Mouse (Mus musculus): ENCODE results near the gene Ube2e1. TPM values are rescaled to one million over a fixed set of nuclear protein-coding genes. Genes with fewer than 3 reads are reported as not detected.

Gene Ube2e1
- polyA plus RNA-seq, 1 experiment from 2014 or later, result 130 TPM

GRCm38 (mm10) chr14:18304165-18304564 is 27.5 kb downstream of the Ube2e1 start:
- Histone ChIP-seq H3K4me1 (no peaks in the 10 kb centered on the region), H3K27ac (no peak overlapping the region)
- WGBS, result 83% methylated on average over 5 of the region's 5 CpGs

DNA sequence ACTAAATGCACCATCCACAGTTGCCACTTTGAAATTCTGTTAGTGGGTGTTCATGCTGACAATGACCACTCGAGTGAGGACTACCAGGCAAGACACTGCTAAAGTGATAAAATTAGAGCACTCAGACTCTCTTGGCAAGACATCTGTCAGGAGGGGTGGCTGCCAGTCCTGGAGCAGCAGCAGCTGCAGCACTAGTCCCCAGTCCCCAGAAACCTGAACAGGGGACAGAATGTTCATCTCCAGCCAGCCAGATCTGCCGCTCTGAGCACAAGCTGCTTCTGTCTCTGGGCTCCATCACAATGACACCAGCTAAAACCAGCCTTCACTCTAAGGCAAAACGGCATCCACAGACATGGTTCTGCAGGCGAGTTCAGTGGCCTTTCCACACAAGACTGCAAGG is 28.4 kb downstream of the Ube2e1 start:
- Histone ChIP-seq H3K9me3 (no peaks in the 10 kb centered on the region), H3K36me3 (no peaks in the 10 kb centered on the region), H3K27ac (no peak overlapping the region), H3K4me3 (replicated peaks) (no peak overlapping the region), H3K4me2 (no peak overlapping the region), H3K27me3 (replicated peaks) (no peaks in the 10 kb centered on the region), H3K9ac (no peak overlapping the region), H3K4me1 (no peaks in the 10 kb centered on the region)
- WGBS, result 61% methylated on average over 4 of the region's 4 CpGs
- ATAC-seq (ENCODE audit: insufficient read depth, low FRiP score, low read depth), result no peak

More at GRCm38 (mm10) chr14:18304165-18304564, 27.5 kb downstream of the Ube2e1 start:
- Histone ChIP-seq H3K4me3 (replicated peaks) (no peak overlapping the region), H3K9ac (no peak overlapping the region), H3K9me3 (no peaks in the 10 kb centered on the region), H3K36me3 (no peaks in the 10 kb centered on the region), H3K4me2 (no peak overlapping the region), H3K27me3 (replicated peaks) (no peaks in the 10 kb centered on the region)
- no peak for ATAC-seq (ENCODE audit: insufficient read depth, low FRiP score, low read depth)

- Histone ChIP-seq H3K4me2 (no peak overlapping the region), H3K9me3 (no peaks in the 10 kb centered on the region), H3K9ac (no peak overlapping the region), H3K27me3 (replicated peaks) (no peaks in the 10 kb centered on the region), H3K4me1 (no peaks in the 10 kb centered on the region), H3K36me3 (no peaks in the 10 kb centered on the region), H3K27ac (no peak overlapping the region), H3K4me3 (replicated peaks) (no peak overlapping the region)
- WGBS, result 65% methylated on average over 3 of the region's 3 CpGs
- no peak for ATAC-seq (ENCODE audit: insufficient read depth, low FRiP score, low read depth)
Measured at GRCm38 (mm10) chr14:18302750-18303149, 28.9 kb downstream of the Ube2e1 start.

DNA sequence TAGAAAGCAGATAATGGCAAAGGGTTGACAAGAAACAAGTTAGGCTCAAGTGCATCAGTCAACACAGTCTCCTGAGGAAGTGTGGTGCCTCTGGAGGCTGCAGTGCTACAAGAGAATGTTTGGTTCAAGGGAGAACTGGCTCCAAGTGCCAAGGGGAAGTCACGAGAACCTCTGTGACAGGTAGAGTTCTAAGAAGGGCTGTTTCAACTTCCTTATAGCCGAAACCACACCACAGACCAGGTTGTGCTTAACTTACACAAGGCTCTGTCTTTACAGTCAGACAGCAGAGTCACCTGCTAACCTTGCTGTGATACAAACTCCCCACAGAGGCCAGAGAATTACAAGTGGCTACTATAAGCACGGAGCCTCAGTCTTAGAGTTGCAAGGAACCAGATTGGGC is 30.1 kb downstream of the Ube2e1 start:
- WGBS, result 65% methylated on average over 3 of the region's 3 CpGs
- Histone ChIP-seq H3K9ac (no peak overlapping the region), H3K4me3 (replicated peaks) (no peak overlapping the region), H3K36me3 (no peaks in the 10 kb centered on the region), H3K9me3 (no peaks in the 10 kb centered on the region), H3K4me2 (no peak overlapping the region), H3K27ac (no peak overlapping the region), H3K27me3 (replicated peaks) (no peaks in the 10 kb centered on the region), H3K4me1 (no peaks in the 10 kb centered on the region)
- ATAC-seq (ENCODE audit: insufficient read depth, low FRiP score, low read depth), result no peak

- Histone ChIP-seq H3K36me3 (no peaks in the 10 kb centered on the region), H3K9me3 (no peaks in the 10 kb centered on the region), H3K4me1 (no peaks in the 10 kb centered on the region), H3K4me2 (no peak overlapping the region), H3K27ac (no peak overlapping the region), H3K9ac (no peak overlapping the region), H3K4me3 (replicated peaks) (no peak overlapping the region), H3K27me3 (replicated peaks) (no peaks in the 10 kb centered on the region)
- ATAC-seq (ENCODE audit: insufficient read depth, low FRiP score, low read depth), result no peak
- 91% methylated on average over 2 of the region's 2 CpGs for WGBS
Measured at GRCm38 (mm10) chr14:18300676-18301075, 31.0 kb downstream of the Ube2e1 start.

DNA sequence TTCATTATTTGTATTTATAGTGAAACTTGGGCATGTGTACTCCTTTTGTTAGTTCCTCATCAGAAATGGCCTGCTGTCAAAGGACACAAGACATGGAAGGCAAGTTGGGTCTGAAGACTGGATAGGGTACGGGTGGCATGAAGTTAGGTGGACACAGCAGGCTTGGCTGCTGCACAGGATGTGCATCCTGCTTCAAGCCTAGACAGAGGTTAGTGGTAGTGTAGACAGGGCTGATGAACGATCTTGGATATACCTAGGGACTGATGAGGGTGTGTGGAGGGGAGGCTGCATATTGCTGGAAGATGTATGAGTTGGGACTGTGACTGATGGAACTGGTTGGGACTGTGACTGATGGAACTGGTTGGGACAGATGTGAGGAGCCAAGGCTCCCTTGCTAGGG is 32.8 kb downstream of the Ube2e1 start:
- no peak overlapping the region for H3K4me3 ChIP-seq (replicated peaks)
- H3K27ac ChIP-seq, result no peak overlapping the region
- no peak overlapping the region for H3K9ac ChIP-seq
- no peaks in the 10 kb centered on the region for H3K4me1 ChIP-seq
- no peaks in the 10 kb centered on the region for H3K36me3 ChIP-seq
- no peaks in the 10 kb centered on the region for H3K9me3 ChIP-seq
- H3K4me2 ChIP-seq, result no peak overlapping the region
- no peak for ATAC-seq (ENCODE audit: insufficient read depth, low FRiP score, low read depth)
- 89% methylated on average over 2 of the region's 2 CpGs for WGBS
- no peaks in the 10 kb centered on the region for H3K27me3 ChIP-seq (replicated peaks)

DNA sequence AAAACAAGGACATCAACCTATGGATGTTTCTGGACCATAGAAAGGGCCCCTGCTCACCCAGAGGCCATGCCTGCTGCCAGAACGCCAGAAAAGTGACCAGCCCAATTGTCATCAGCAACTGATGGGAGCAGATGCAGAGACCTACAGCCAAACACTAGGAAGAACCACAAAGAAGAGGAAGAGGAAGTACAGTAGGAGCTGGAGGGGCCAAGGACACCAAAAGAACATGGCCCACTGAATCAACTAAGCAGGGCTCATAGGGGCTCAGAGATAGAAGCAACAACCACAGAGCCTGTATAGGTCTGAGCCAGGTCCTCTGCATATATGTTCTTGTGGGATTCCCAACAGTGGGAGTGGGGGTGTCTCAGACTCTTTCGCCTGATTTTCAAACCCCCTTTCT is 34.2 kb downstream of the Ube2e1 start:
- no peak overlapping the region for H3K4me3 ChIP-seq (replicated peaks)
- no peak overlapping the region for H3K4me2 ChIP-seq
- no peak for ATAC-seq (ENCODE audit: insufficient read depth, low FRiP score, low read depth)
- H3K36me3 ChIP-seq, result no peaks in the 10 kb centered on the region
- no peak overlapping the region for H3K27ac ChIP-seq
- no peak overlapping the region for H3K9ac ChIP-seq
- H3K4me1 ChIP-seq, result no peaks in the 10 kb centered on the region
- H3K27me3 ChIP-seq (replicated peaks), result no peaks in the 10 kb centered on the region
- H3K9me3 ChIP-seq, result no peaks in the 10 kb centered on the region
- WGBS, result 86% methylated on average over 2 of the region's 2 CpGs

DNA sequence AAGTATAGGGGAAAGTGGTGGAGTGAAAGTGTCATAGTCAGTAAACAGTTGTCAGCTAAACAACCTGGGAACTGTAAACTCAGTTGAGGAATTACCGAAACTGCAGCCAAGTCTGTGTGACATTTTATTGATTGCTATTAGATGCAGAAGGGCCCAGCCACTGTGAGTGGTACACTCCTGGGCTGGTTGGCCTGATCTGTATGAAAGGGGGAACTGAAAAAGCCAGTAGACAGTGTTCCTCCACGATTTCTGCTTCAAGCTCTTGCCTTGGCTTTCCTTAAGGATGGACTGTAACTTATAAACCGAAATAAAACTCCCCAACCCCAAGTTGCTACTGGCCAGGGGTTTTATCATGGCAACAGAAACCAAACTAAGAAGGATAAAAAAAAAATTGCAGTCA is 39.1 kb downstream of the Ube2e1 start:
- Histone ChIP-seq H3K4me3 (replicated peaks) (no peak overlapping the region), H3K9ac (no peak overlapping the region), H3K27me3 (replicated peaks) (no peaks in the 10 kb centered on the region), H3K36me3 (no peaks in the 10 kb centered on the region), H3K4me1 (no peaks in the 10 kb centered on the region), H3K27ac (no peak overlapping the region), H3K9me3 (no peaks in the 10 kb centered on the region), H3K4me2 (no peak overlapping the region)
- WGBS, result 74% methylated on average over 3 of the region's 3 CpGs
- ATAC-seq (ENCODE audit: insufficient read depth, low FRiP score, low read depth), result no peak

DNA sequence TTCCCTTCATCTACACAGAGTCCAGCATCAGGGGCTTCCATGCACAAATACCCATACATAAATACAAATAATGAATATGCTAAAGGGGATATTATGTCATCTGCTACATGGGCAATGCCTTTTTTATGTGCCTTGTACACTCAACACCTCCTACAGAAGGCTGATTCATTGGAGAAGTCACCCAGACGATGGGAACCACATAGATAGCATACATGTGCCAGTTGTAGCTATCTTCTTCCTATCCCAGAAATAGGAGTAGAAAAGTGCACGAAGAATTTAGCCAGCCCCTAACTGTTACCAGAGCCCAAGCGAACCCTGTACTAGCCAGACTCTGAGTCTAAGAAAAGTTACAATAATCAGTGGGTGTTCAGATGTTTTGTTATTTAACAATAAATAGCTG is 39.5 kb downstream of the Ube2e1 start:
- no peak for ATAC-seq (ENCODE audit: insufficient read depth, low FRiP score, low read depth)
- no peak overlapping the region for H3K27ac ChIP-seq
- H3K27me3 ChIP-seq (replicated peaks), result no peaks in the 10 kb centered on the region
- H3K9me3 ChIP-seq, result no peaks in the 10 kb centered on the region
- H3K4me1 ChIP-seq, result no peaks in the 10 kb centered on the region
- 83% methylated on average over 3 of the region's 3 CpGs for WGBS
- H3K36me3 ChIP-seq, result no peaks in the 10 kb centered on the region
- H3K9ac ChIP-seq, result no peak overlapping the region
- no peak overlapping the region for H3K4me3 ChIP-seq (replicated peaks)
- H3K4me2 ChIP-seq, result no peak overlapping the region

GRCm38 (mm10) chr14:18287391-18287790 is 44.3 kb downstream of the Ube2e1 start:
- no peak for ATAC-seq (ENCODE audit: insufficient read depth, low FRiP score, low read depth)

GRCm38 (mm10) chr14:18286441-18286840 is 45.2 kb downstream of the Ube2e1 start:
- Histone ChIP-seq H3K4me1 (no peaks in the 10 kb centered on the region), H3K36me3 (no peaks in the 10 kb centered on the region; the same call in 1 of the 2 replicates), H3K4me3 (replicated peaks) (no peak overlapping the region), H3K9me3 (no peaks in the 10 kb centered on the region), H3K4me2 (no peak overlapping the region), H3K27me3 (replicated peaks) (no peaks in the 10 kb centered on the region), H3K27ac (no peak overlapping the region), H3K9ac (no peak overlapping the region)
- no peak for ATAC-seq (ENCODE audit: insufficient read depth, low FRiP score, low read depth)
- 84% methylated on average over 2 of the region's 2 CpGs for WGBS

More at GRCm38 (mm10) chr14:18287391-18287790, 44.3 kb downstream of the Ube2e1 start:
- Histone ChIP-seq H3K27me3 (replicated peaks) (no peaks in the 10 kb centered on the region), H3K36me3 (no peaks in the 10 kb centered on the region; the same call in 1 of the 2 replicates), H3K27ac (no peak overlapping the region), H3K4me3 (replicated peaks) (no peak overlapping the region), H3K9me3 (no peaks in the 10 kb centered on the region), H3K4me2 (no peak overlapping the region), H3K9ac (no peak overlapping the region), H3K4me1 (no peaks in the 10 kb centered on the region)
- WGBS, result 70% methylated on average over 2 of the region's 2 CpGs

- no peaks in the 10 kb centered on the region for H3K9me3 ChIP-seq
- ATAC-seq (ENCODE audit: insufficient read depth, low FRiP score, low read depth), result no peak
- no peaks in the 10 kb centered on the region; the same call in 1 of the 2 replicates for H3K36me3 ChIP-seq
- no peak overlapping the region for H3K4me2 ChIP-seq
- no peak overlapping the region for H3K9ac ChIP-seq
- H3K27ac ChIP-seq, result no peak overlapping the region
- no peaks in the 10 kb centered on the region for H3K4me1 ChIP-seq
- H3K4me3 ChIP-seq (replicated peaks), result no peak overlapping the region
- WGBS, result 78% methylated on average over 3 of the region's 3 CpGs
- no peaks in the 10 kb centered on the region for H3K27me3 ChIP-seq (replicated peaks)
Measured at GRCm38 (mm10) chr14:18285476-18285875, 46.2 kb downstream of the Ube2e1 start.

GRCm38 (mm10) chr14:18284581-18284980 is 47.1 kb downstream of the Ube2e1 start:
- Histone ChIP-seq H3K27ac (no peak overlapping the region), H3K36me3 (peaks cover 4% of the 10 kb centered on the region), H3K4me3 (replicated peaks) (no peak overlapping the region), H3K27me3 (replicated peaks) (no peaks in the 10 kb centered on the region), H3K4me2 (no peak overlapping the region), H3K9ac (no peak overlapping the region), H3K4me1 (no peaks in the 10 kb centered on the region), H3K9me3 (no peaks in the 10 kb centered on the region)
- no peak for ATAC-seq (ENCODE audit: insufficient read depth, low FRiP score, low read depth)
- 75% methylated on average over 2 of the region's 2 CpGs for WGBS
